Mouse (Mus musculus) liver, embryonic 16.5 days (tissue): ENCODE results near the gene Poc1a. TPM values are rescaled to one million over a fixed set of nuclear protein-coding genes. Genes with fewer than 3 reads are reported as not detected.

ENCODE experiments used
- ATAC-seq: fragments of 200-750 bp; cut with Nextera tagmentation; 2 replicates; pipeline ENCODE4 v1.8.0; 2017; ENCODE audit warnings: low read depth, mild to moderate bottlenecking, moderate number of reproducible peaks, moderate library complexity
- H3K27ac ChIP-seq: fragments of 300-500 bp; sonication (generic); 2 replicates; pipeline ENCODE4 v1.5.1; 2014; ENCODE audit warnings: mild to moderate bottlenecking, low read length
- H3K27me3 ChIP-seq: fragments of 300-500 bp; sonication (generic); 2 replicates; pipeline ENCODE4 v1.6.1; 2014; ENCODE audit warnings: low read depth, low read length, mixed read lengths; ENCODE audit not compliant: control insufficient read depth, insufficient read depth
- H3K36me3 ChIP-seq: fragments of 300-500 bp; sonication (generic); 2 replicates; pipeline ENCODE4 v1.6.1; 2014; ENCODE audit warnings: mild to moderate bottlenecking; ENCODE audit not compliant: control insufficient read depth, insufficient read depth
- H3K4me1 ChIP-seq: fragments of 300-500 bp; sonication (generic); 2 replicates; pipeline ENCODE4 v1.6.1; 2014; ENCODE audit warnings: low read depth, low read length, mixed read lengths; ENCODE audit not compliant: control insufficient read depth
- H3K4me2 ChIP-seq: fragments of 300-500 bp; sonication (generic); 2 replicates; pipeline ENCODE4 v1.6.1; 2014; ENCODE audit warnings: low read depth, low read length, mixed read lengths
- H3K4me3 ChIP-seq: fragments of 300-500 bp; sonication (generic); 2 replicates; pipeline ENCODE4 v1.5.1; 2014; ENCODE audit warnings: low read depth, mild to moderate bottlenecking, low read length
- H3K9ac ChIP-seq: fragments of 300-500 bp; sonication (generic); 2 replicates; pipeline ENCODE4 v1.6.1; 2014; ENCODE audit warnings: low read depth, low read length
- H3K9me3 ChIP-seq: fragments of 300-500 bp; sonication (generic); replicated peaks from 2 replicates; pipeline ENCODE4 v1.6.1; 2016; ENCODE audit warnings: low read length; ENCODE audit not compliant: control insufficient read depth
- WGBS: fragments of 180-500 bp; shearing (Covaris S2); extraction: QIAGEN DNeasy Blood & Tissue Kit; methylation state at CpG from one replicate; pipeline ENCODE4 v1.1.7; 2014; ENCODE audit not compliant: insufficient replicate concordance; 5-methylcytosine and 5-hydroxymethylcytosine counted together
- polyA plus RNA-seq: library from polyadenylated mRNA; unstranded; fragments of >200 nt; fragmentation: Nextera tagmentation; extraction: Ambion mirVana; gene quantifications from 2 replicates; pipeline ENCODE4 v1.2.1, GENCODE M21; 2015

Gene Poc1a
- polyA plus RNA-seq, 1 experiment from 2014 or later, result 21.0 TPM

GRCm38 (mm10) chr9:106258990-106259389 is 21.9 kb upstream of the Poc1a start:
- Histone ChIP-seq H3K4me1 (peaks cover 5% of the 10 kb centered on the region), H3K27ac (no peak overlapping the region; the same call in 1 of the 2 replicates), H3K9ac (no peak overlapping the region), H3K4me2 (no peak overlapping the region), H3K27me3 (no peaks in the 10 kb centered on the region), H3K4me3 (no peak overlapping the region), H3K9me3 (no peaks in the 10 kb centered on the region), H3K36me3 (no peaks in the 10 kb centered on the region)
- WGBS, result 18% methylated on average over 5 of the region's 5 CpGs
- ATAC-seq, result no peak

- H3K4me1 ChIP-seq, result peaks cover 5% of the 10 kb centered on the region
- no peaks in the 10 kb centered on the region for H3K9me3 ChIP-seq
- no peak overlapping the region for H3K4me3 ChIP-seq
- H3K27me3 ChIP-seq, result no peaks in the 10 kb centered on the region
- H3K9ac ChIP-seq, result no peak overlapping the region
- 18% methylated on average over 6 of the region's 6 CpGs for WGBS
- H3K4me2 ChIP-seq, result no peak overlapping the region
- no peaks in the 10 kb centered on the region for H3K36me3 ChIP-seq
- peak; percentile 50 for ATAC-seq
- peak overlapping the region; percentile 43; the same call in 1 of the 2 replicates for H3K27ac ChIP-seq
Measured at GRCm38 (mm10) chr9:106261058-106261457, 19.8 kb upstream of the Poc1a start.

GRCm38 (mm10) chr9:106261491-106261890 is 19.4 kb upstream of the Poc1a start:
- Histone ChIP-seq H3K4me1 (peaks cover 5% of the 10 kb centered on the region), H3K9me3 (no peaks in the 10 kb centered on the region), H3K27ac (no peak overlapping the region), H3K9ac (no peak overlapping the region), H3K27me3 (no peaks in the 10 kb centered on the region), H3K36me3 (no peaks in the 10 kb centered on the region), H3K4me2 (no peak overlapping the region), H3K4me3 (no peak overlapping the region)
- no peak for ATAC-seq
- WGBS, result 48% methylated on average over 3 of the region's 3 CpGs

- WGBS, result 59% methylated on average over 3 of the region's 3 CpGs
- ATAC-seq, result no peak
- H3K4me1 ChIP-seq, result peaks cover 5% of the 10 kb centered on the region
- no peaks in the 10 kb centered on the region for H3K9me3 ChIP-seq
- H3K4me3 ChIP-seq, result no peak overlapping the region
- H3K36me3 ChIP-seq, result no peaks in the 10 kb centered on the region
- H3K4me2 ChIP-seq, result no peak overlapping the region
- H3K27ac ChIP-seq, result no peak overlapping the region
- H3K27me3 ChIP-seq, result no peaks in the 10 kb centered on the region
- H3K9ac ChIP-seq, result no peak overlapping the region
Measured at GRCm38 (mm10) chr9:106262075-106262474, 18.8 kb upstream of the Poc1a start.

- ATAC-seq, result no peak
- Histone ChIP-seq H3K4me2 (no peak overlapping the region), H3K36me3 (no peaks in the 10 kb centered on the region), H3K9ac (no peak overlapping the region), H3K9me3 (no peaks in the 10 kb centered on the region), H3K4me1 (peaks cover 6% of the 10 kb centered on the region), H3K27me3 (no peaks in the 10 kb centered on the region), H3K4me3 (no peak overlapping the region), H3K27ac (no peak overlapping the region)
- 56% methylated on average over 9 of the region's 9 CpGs for WGBS
Measured at GRCm38 (mm10) chr9:106263381-106263924, 17.4 kb upstream of the Poc1a start.

- Histone ChIP-seq H3K4me2 (no peak overlapping the region), H3K4me1 (peaks cover 7% of the 10 kb centered on the region), H3K4me3 (no peak overlapping the region), H3K9me3 (no peaks in the 10 kb centered on the region), H3K9ac (no peak overlapping the region), H3K27me3 (no peaks in the 10 kb centered on the region), H3K27ac (no peak overlapping the region), H3K36me3 (no peaks in the 10 kb centered on the region)
- peak; percentile 25; the same call in 1 of the 2 replicates for ATAC-seq
- WGBS, result 61% methylated on average over 12 of the region's 12 CpGs
Measured at GRCm38 (mm10) chr9:106265358-106266075, 15.3 kb upstream of the Poc1a start.

- Histone ChIP-seq H3K36me3 (no peaks in the 10 kb centered on the region), H3K4me2 (no peak overlapping the region), H3K9ac (no peak overlapping the region), H3K27me3 (no peaks in the 10 kb centered on the region), H3K4me3 (no peak overlapping the region), H3K9me3 (no peaks in the 10 kb centered on the region), H3K27ac (no peak overlapping the region), H3K4me1 (peaks cover 2% of the 10 kb centered on the region)
- no peak for ATAC-seq
- 39% methylated on average over 2 of the region's 2 CpGs for WGBS
Measured at GRCm38 (mm10) chr9:106266936-106267657, 13.8 kb upstream of the Poc1a start.

GRCm38 (mm10) chr9:106268421-106268820 is 12.4 kb upstream of the Poc1a start:
- Histone ChIP-seq H3K27ac (no peak overlapping the region), H3K9ac (no peak overlapping the region), H3K36me3 (no peaks in the 10 kb centered on the region), H3K27me3 (no peaks in the 10 kb centered on the region), H3K9me3 (no peaks in the 10 kb centered on the region), H3K4me2 (no peak overlapping the region), H3K4me3 (no peak overlapping the region), H3K4me1 (peaks cover 2% of the 10 kb centered on the region)
- WGBS, result 34% methylated on average over 4 of the region's 4 CpGs
- no peak for ATAC-seq
